Mouse (Mus musculus): ENCODE measurements around the gene Id3. TPM values are rescaled to one million over a fixed set of nuclear protein-coding genes. Genes with fewer than 3 reads are reported as not detected.

The Id3 gene
- total and polyA plus RNA-seq, 2 experiments from 2014 or later: 134 to 177 TPM

GRCm38 (mm10) chr4:136149045-136149379 lies 5.7 kb downstream of the Id3 start:
- Histone ChIP-seq H3K9ac (no peak overlapping the region), H3K27me3 (ENCODE audit: insufficient read depth, low read length) (0 out of 2 replicates have a peak, but pooled peaks cover 17% of the 10 kb centered on the region), H3K4me1 (ENCODE audit: insufficient read depth) (peaks cover 3% of the 10 kb centered on the region; the same call in 1 of the 2 replicates), H3K4me2 (ENCODE audit: low read depth) (no peak overlapping the region), H3K4me3 (ENCODE audit: low read depth, low read length) (no peak overlapping the region), H3K36me3 (ENCODE audit: insufficient read depth) (no peaks in the 10 kb centered on the region), H3K27ac (ENCODE audit: low read depth, low read length) (no peak overlapping the region), H3K9me3 (ENCODE audit: low read length) (no peaks in the 10 kb centered on the region)
- 85% methylated on average over 2 of the region's 2 CpGs for WGBS
- ATAC-seq: no peak
- TF ChIP-seq CTCF (IDR thresholded peaks at IDR 0.05; ENCODE audit: low read depth): no peak
- no peak for DNase-seq

- no peak overlapping the region for H3K27ac ChIP-seq (ENCODE audit: low read depth, low read length)
- no peak overlapping the region for H3K4me3 ChIP-seq (ENCODE audit: low read depth, low read length)
- H3K9ac ChIP-seq: no peak overlapping the region
- WGBS: 47% methylated on average over 3 of the region's 3 CpGs
- 0 out of 2 replicates have a peak, but pooled peaks cover 17% of the 10 kb centered on the region for H3K27me3 ChIP-seq (ENCODE audit: insufficient read depth, low read length)
- no peak overlapping the region for H3K4me2 ChIP-seq (ENCODE audit: low read depth)
- no peaks in the 10 kb centered on the region for H3K36me3 ChIP-seq (ENCODE audit: insufficient read depth)
- peak; percentile 72 for TF ChIP-seq CTCF (IDR thresholded peaks at IDR 0.05; ENCODE audit: low read depth)
- no peak for ATAC-seq
- no peaks in the 10 kb centered on the region for H3K9me3 ChIP-seq (ENCODE audit: low read length)
- DNase-seq: no peak
- H3K4me1 ChIP-seq (ENCODE audit: insufficient read depth): peaks cover 3% of the 10 kb centered on the region; the same call in 1 of the 2 replicates
These were observed 6.4 kb downstream of the Id3 start for GRCm38 (mm10) chr4:136149734-136150133.

DNA sequence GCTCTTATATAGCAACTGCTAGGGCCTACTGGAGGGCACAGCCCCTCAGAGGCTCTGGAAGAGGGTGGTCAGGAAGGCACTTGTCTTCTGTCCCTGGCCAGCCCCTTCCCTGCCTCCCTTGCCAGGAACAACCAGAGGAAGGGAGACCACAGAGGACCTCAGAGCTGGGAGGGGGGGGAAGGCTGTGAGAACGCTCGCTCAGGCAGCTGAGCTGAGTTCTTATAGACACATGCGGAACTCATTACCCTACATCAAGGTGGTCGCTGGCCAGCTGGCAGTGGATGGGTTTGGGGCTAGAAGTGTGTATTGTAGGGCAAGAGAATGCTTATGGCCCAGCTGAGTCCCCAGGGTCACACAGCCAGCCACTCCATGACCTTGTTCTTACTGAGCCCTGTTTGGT lies 7.3 kb downstream of the Id3 start:
- no peak overlapping the region for H3K9ac ChIP-seq
- H3K27ac ChIP-seq (ENCODE audit: low read depth, low read length): no peak overlapping the region
- DNase-seq (no peak), ATAC-seq (no peak)
- H3K36me3 ChIP-seq (ENCODE audit: insufficient read depth): no peaks in the 10 kb centered on the region
- TF ChIP-seq CTCF (IDR thresholded peaks at IDR 0.05; ENCODE audit: low read depth): no peak
- H3K4me1 ChIP-seq (ENCODE audit: insufficient read depth): 0 out of 2 replicates have a peak, but pooled peaks cover 3% of the 10 kb centered on the region
- H3K4me3 ChIP-seq (ENCODE audit: low read depth, low read length): no peak overlapping the region
- no peaks in the 10 kb centered on the region for H3K9me3 ChIP-seq (ENCODE audit: low read length)
- no peak overlapping the region for H3K4me2 ChIP-seq (ENCODE audit: low read depth)
- H3K27me3 ChIP-seq (ENCODE audit: insufficient read depth, low read length): 0 out of 2 replicates have a peak, but pooled peaks cover 12% of the 10 kb centered on the region
- 39% methylated on average over 4 of the region's 4 CpGs for WGBS

- no peak overlapping the region for H3K4me3 ChIP-seq (ENCODE audit: low read depth, low read length)
- ATAC-seq (no peak), DNase-seq (no peak)
- H3K36me3 ChIP-seq (ENCODE audit: insufficient read depth): no peaks in the 10 kb centered on the region
- H3K27ac ChIP-seq (ENCODE audit: low read depth, low read length): no peak overlapping the region
- WGBS: 89% methylated on average over 4 of the region's 4 CpGs
- 0 out of 2 replicates have a peak, but pooled peaks cover 3% of the 10 kb centered on the region for H3K4me1 ChIP-seq (ENCODE audit: insufficient read depth)
- H3K9me3 ChIP-seq (ENCODE audit: low read length): no peaks in the 10 kb centered on the region
- H3K9ac ChIP-seq: no peak overlapping the region
- H3K4me2 ChIP-seq (ENCODE audit: low read depth): no peak overlapping the region
- H3K27me3 ChIP-seq (ENCODE audit: insufficient read depth, low read length): no peaks in the 10 kb centered on the region
- TF ChIP-seq CTCF (IDR thresholded peaks at IDR 0.05; ENCODE audit: low read depth): peak; percentile 35; the same call in 1 of the 2 replicates
These were observed 9.5 kb downstream of the Id3 start for GRCm38 (mm10) chr4:136152821-136153220.

DNA sequence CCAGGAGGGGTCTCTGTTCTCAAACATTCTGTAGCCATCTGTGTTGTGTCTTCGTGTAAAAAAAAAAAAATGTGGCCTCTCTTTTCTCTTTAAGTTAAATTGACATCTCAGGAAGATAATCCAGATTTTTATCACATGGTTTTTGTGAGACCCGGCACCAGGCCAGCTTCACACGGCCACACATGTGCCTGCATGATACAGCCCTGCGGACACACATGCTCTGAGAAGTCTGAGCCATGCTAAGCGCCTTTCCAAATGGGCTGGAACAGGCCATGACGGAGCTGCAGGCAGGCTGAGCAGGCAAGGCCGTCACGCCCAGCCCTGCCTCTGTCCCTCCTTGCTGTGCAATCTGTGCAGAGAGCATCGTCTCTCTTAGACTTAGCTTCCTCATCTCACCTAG lies 11.2 kb downstream of the Id3 start:
- H3K36me3 ChIP-seq (ENCODE audit: insufficient read depth): no peaks in the 10 kb centered on the region
- WGBS: 54% methylated on average over 9 of the region's 9 CpGs
- no peak for TF ChIP-seq CTCF (IDR thresholded peaks at IDR 0.05; ENCODE audit: low read depth)
- H3K9ac ChIP-seq: no peak overlapping the region
- no peak for ATAC-seq
- H3K4me3 ChIP-seq (ENCODE audit: low read depth, low read length): no peak overlapping the region
- H3K27me3 ChIP-seq (ENCODE audit: insufficient read depth, low read length): no peaks in the 10 kb centered on the region
- H3K27ac ChIP-seq (ENCODE audit: low read depth, low read length): no peak overlapping the region
- H3K9me3 ChIP-seq (ENCODE audit: low read length): no peaks in the 10 kb centered on the region
- DNase-seq: no peak
- H3K4me2 ChIP-seq (ENCODE audit: low read depth): no peak overlapping the region
- no peaks in the 10 kb centered on the region for H3K4me1 ChIP-seq (ENCODE audit: insufficient read depth)

- H3K4me3 ChIP-seq (ENCODE audit: low read depth, low read length): no peak overlapping the region
- H3K9me3 ChIP-seq (ENCODE audit: low read length): no peaks in the 10 kb centered on the region
- H3K4me1 ChIP-seq (ENCODE audit: insufficient read depth): no peaks in the 10 kb centered on the region
- DNase-seq: no peak
- ATAC-seq: no peak
- no peaks in the 10 kb centered on the region for H3K36me3 ChIP-seq (ENCODE audit: insufficient read depth)
- WGBS: 77% methylated on average over 6 of the region's 6 CpGs
- H3K4me2 ChIP-seq (ENCODE audit: low read depth): no peak overlapping the region
- no peak overlapping the region for H3K27ac ChIP-seq (ENCODE audit: low read depth, low read length)
- no peak overlapping the region for H3K9ac ChIP-seq
- TF ChIP-seq CTCF (IDR thresholded peaks at IDR 0.05; ENCODE audit: low read depth): no peak
- H3K27me3 ChIP-seq (ENCODE audit: insufficient read depth, low read length): no peaks in the 10 kb centered on the region
These were observed 15.2 kb downstream of the Id3 start for GRCm38 (mm10) chr4:136158498-136158897.

- H3K9me3 ChIP-seq (ENCODE audit: low read length): no peaks in the 10 kb centered on the region
- H3K4me3 ChIP-seq (ENCODE audit: low read depth, low read length): no peak overlapping the region
- TF ChIP-seq CTCF (IDR thresholded peaks at IDR 0.05; ENCODE audit: low read depth): peak; percentile 98
- 2% methylated on average over 5 of the region's 5 CpGs for WGBS
- no peaks in the 10 kb centered on the region for H3K4me1 ChIP-seq (ENCODE audit: insufficient read depth)
- peak; percentile 85 for ATAC-seq
- no peaks in the 10 kb centered on the region for H3K27me3 ChIP-seq (ENCODE audit: insufficient read depth, low read length)
- peak; percentile 93 for DNase-seq
- H3K9ac ChIP-seq: no peak overlapping the region
- H3K27ac ChIP-seq (ENCODE audit: low read depth, low read length): peak overlapping the region; percentile 22; the same call in 1 of the 2 replicates
- no peaks in the 10 kb centered on the region for H3K36me3 ChIP-seq (ENCODE audit: insufficient read depth)
- H3K4me2 ChIP-seq (ENCODE audit: low read depth): no peak overlapping the region
These were observed 16.6 kb downstream of the Id3 start for GRCm38 (mm10) chr4:136159802-136160397.

All from forebrain, postnatal 0 days (tissue).